Mouse (Mus musculus): ENCODE results near the gene Lpar1. TPM values are rescaled to one million over a fixed set of nuclear protein-coding genes. Genes with fewer than 3 reads are reported as not detected.

The Lpar1 gene
- polyA plus RNA-seq, 1 experiment from 2014 or later = 63.8 TPM

DNA sequence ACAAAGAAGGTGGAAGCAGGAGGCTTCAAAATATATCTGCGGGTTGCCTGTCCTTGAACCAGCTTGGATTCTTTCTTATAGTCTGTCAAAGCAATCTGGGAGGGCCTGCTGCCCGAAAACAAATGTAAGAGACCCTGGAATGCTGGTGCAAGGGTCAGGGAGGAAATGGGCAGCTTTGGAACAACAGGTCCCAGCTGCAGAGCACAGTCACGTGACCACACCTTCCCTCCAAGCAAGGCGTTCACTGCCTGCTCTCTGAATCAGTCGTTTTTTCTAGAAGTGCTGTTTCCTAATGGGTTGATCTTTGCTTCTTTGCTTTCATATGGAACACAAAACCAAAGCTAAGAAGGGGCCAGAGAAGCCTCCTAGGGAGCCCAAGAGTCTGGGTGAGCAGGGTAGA lies 111.4 kb downstream of the Lpar1 start:
- no peaks in the 10 kb centered on the region for H3K9me3 ChIP-seq (ENCODE audit: control insufficient read depth, low read length)
- no peak overlapping the region for H3K4me3 ChIP-seq (ENCODE audit: low read depth, low read length)
- no peaks in the 10 kb centered on the region for H3K4me1 ChIP-seq (replicated peaks; ENCODE audit: control insufficient read depth, insufficient read depth, low read length)
- H3K27me3 ChIP-seq (ENCODE audit: control insufficient read depth, insufficient read depth, low read length) = no peaks in the 10 kb centered on the region
- no peak overlapping the region for H3K9ac ChIP-seq (ENCODE audit: low read length)
- 53% methylated on average over 5 of the region's 5 CpGs for WGBS
- no peak overlapping the region for H3K27ac ChIP-seq (ENCODE audit: low read depth, low read length)
- DNase-seq (ENCODE audit: low spot score) = no peak
- no peaks in the 10 kb centered on the region; the same call in 1 of the 2 replicates for H3K36me3 ChIP-seq (ENCODE audit: control insufficient read depth, insufficient read depth, low read length)
- no peak overlapping the region for H3K4me2 ChIP-seq (ENCODE audit: low read depth, low read length, severe bottlenecking)
- ATAC-seq (replicated peaks; ENCODE audit: low FRiP score) = no peak

- ATAC-seq (replicated peaks; ENCODE audit: low FRiP score) = 0 out of 2 replicates have a peak, but pooled peaks have one; percentile 30
- H3K9ac ChIP-seq (ENCODE audit: low read length) = no peak overlapping the region
- H3K36me3 ChIP-seq (ENCODE audit: control insufficient read depth, insufficient read depth, low read length) = no peaks in the 10 kb centered on the region; the same call in 1 of the 2 replicates
Measured at GRCm38 (mm10) chr4:58438654-58439053, 115.0 kb downstream of the Lpar1 start.

DNA sequence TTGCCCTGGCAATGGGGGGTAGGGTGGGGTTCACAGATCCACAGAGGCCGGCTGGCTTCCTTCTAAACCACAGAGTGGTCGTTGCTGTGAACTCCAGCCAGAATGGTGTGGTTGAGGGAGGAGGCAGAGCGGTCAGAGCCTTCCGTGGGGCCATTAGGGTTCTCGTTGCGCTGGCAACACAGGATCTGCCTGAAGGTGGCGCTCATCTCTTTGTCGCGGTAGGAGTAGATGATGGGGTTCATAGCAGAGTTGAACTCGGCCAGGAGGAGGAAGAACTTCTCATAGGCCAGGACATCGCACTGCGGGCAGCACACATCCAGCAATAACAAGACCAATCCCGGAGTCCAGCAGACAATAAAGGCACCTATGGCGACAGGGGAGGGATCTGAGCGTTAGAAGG lies 116.4 kb downstream of the Lpar1 start:
- 84% methylated on average over 15 of the region's 15 CpGs for WGBS
- H3K27ac ChIP-seq (ENCODE audit: low read depth, low read length) = no peak overlapping the region
- no peaks in the 10 kb centered on the region for H3K9me3 ChIP-seq (ENCODE audit: control insufficient read depth, low read length)
- no peak overlapping the region for H3K4me2 ChIP-seq (ENCODE audit: low read depth, low read length, severe bottlenecking)
- DNase-seq (ENCODE audit: low spot score) (no peak), ATAC-seq (replicated peaks; ENCODE audit: low FRiP score) (no peak)
- no peaks in the 10 kb centered on the region; the same call in 1 of the 2 replicates for H3K36me3 ChIP-seq (ENCODE audit: control insufficient read depth, insufficient read depth, low read length)
- no peak overlapping the region for H3K9ac ChIP-seq (ENCODE audit: low read length)
- H3K4me1 ChIP-seq (replicated peaks; ENCODE audit: control insufficient read depth, insufficient read depth, low read length) = no peaks in the 10 kb centered on the region
- no peaks in the 10 kb centered on the region for H3K27me3 ChIP-seq (ENCODE audit: control insufficient read depth, insufficient read depth, low read length)
- H3K4me3 ChIP-seq (ENCODE audit: low read depth, low read length) = no peak overlapping the region

More at GRCm38 (mm10) chr4:58438654-58439053, 115.0 kb downstream of the Lpar1 start:
- 61% methylated on average over 7 of the region's 7 CpGs for WGBS
- Histone ChIP-seq H3K27ac (ENCODE audit: low read depth, low read length) (no peak overlapping the region), H3K4me1 (replicated peaks; ENCODE audit: control insufficient read depth, insufficient read depth, low read length) (no peaks in the 10 kb centered on the region), H3K27me3 (ENCODE audit: control insufficient read depth, insufficient read depth, low read length) (no peaks in the 10 kb centered on the region), H3K4me2 (ENCODE audit: low read depth, low read length, severe bottlenecking) (no peak overlapping the region), H3K4me3 (ENCODE audit: low read depth, low read length) (no peak overlapping the region), H3K9me3 (ENCODE audit: control insufficient read depth, low read length) (no peaks in the 10 kb centered on the region)
- no peak for DNase-seq (ENCODE audit: low spot score)

- 76% methylated on average over 9 of the region's 9 CpGs for WGBS
- no peaks in the 10 kb centered on the region for H3K4me1 ChIP-seq (replicated peaks; ENCODE audit: control insufficient read depth, insufficient read depth, low read length)
- H3K4me2 ChIP-seq (ENCODE audit: low read depth, low read length, severe bottlenecking) = no peak overlapping the region
- no peak for ATAC-seq (replicated peaks; ENCODE audit: low FRiP score)
- H3K4me3 ChIP-seq (ENCODE audit: low read depth, low read length) = no peak overlapping the region
- DNase-seq (ENCODE audit: low spot score) = no peak
- H3K9me3 ChIP-seq (ENCODE audit: control insufficient read depth, low read length) = no peaks in the 10 kb centered on the region; the same call in 1 of the 2 replicates
- no peak overlapping the region for H3K9ac ChIP-seq (ENCODE audit: low read length)
- no peaks in the 10 kb centered on the region for H3K27me3 ChIP-seq (ENCODE audit: control insufficient read depth, insufficient read depth, low read length)
- H3K27ac ChIP-seq (ENCODE audit: low read depth, low read length) = no peak overlapping the region
- H3K36me3 ChIP-seq (ENCODE audit: control insufficient read depth, insufficient read depth, low read length) = no peaks in the 10 kb centered on the region
Measured at GRCm38 (mm10) chr4:58423276-58423930, 130.3 kb downstream of the Lpar1 start.

- Histone ChIP-seq H3K27me3 (ENCODE audit: control insufficient read depth, insufficient read depth, low read length) (no peaks in the 10 kb centered on the region), H3K36me3 (ENCODE audit: control insufficient read depth, insufficient read depth, low read length) (no peaks in the 10 kb centered on the region), H3K27ac (ENCODE audit: low read depth, low read length) (no peak overlapping the region), H3K9ac (ENCODE audit: low read length) (no peak overlapping the region), H3K9me3 (ENCODE audit: control insufficient read depth, low read length) (no peaks in the 10 kb centered on the region; the same call in 1 of the 2 replicates), H3K4me1 (replicated peaks; ENCODE audit: control insufficient read depth, insufficient read depth, low read length) (no peaks in the 10 kb centered on the region), H3K4me3 (ENCODE audit: low read depth, low read length) (no peak overlapping the region), H3K4me2 (ENCODE audit: low read depth, low read length, severe bottlenecking) (no peak overlapping the region)
- DNase-seq (ENCODE audit: low spot score) = no peak
- no peak for ATAC-seq (replicated peaks; ENCODE audit: low FRiP score)
- 45% methylated on average over 5 of the region's 5 CpGs for WGBS
Measured at GRCm38 (mm10) chr4:58419225-58419624, 134.5 kb downstream of the Lpar1 start.

DNA sequence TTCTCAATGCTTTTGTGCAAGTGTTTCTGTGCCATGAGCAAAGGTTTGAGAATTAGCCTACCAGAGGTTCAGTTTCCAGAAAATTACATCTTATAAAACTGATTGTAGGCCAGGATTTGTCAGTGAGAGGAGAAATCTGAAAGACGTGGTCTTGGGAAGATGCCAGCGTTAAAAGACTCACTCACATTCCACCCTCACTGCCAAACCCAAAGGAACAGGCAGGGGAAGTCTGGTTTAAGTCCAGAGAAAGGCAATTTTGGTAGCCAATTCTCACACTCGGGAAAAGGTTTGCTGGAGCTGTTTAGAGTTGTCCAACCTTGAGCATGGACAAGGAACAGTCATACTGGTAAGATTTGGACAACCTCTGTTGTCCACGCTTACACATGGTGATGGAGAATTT lies 136.4 kb downstream of the Lpar1 start:
- no peak for DNase-seq (ENCODE audit: low spot score)
- Histone ChIP-seq H3K9ac (ENCODE audit: low read length) (no peak overlapping the region), H3K4me1 (replicated peaks; ENCODE audit: control insufficient read depth, insufficient read depth, low read length) (no peaks in the 10 kb centered on the region), H3K4me2 (ENCODE audit: low read depth, low read length, severe bottlenecking) (no peak overlapping the region), H3K27me3 (ENCODE audit: control insufficient read depth, insufficient read depth, low read length) (no peaks in the 10 kb centered on the region), H3K27ac (ENCODE audit: low read depth, low read length) (no peak overlapping the region), H3K4me3 (ENCODE audit: low read depth, low read length) (no peak overlapping the region), H3K9me3 (ENCODE audit: control insufficient read depth, low read length) (no peaks in the 10 kb centered on the region; the same call in 1 of the 2 replicates), H3K36me3 (ENCODE audit: control insufficient read depth, insufficient read depth, low read length) (no peaks in the 10 kb centered on the region)
- 81% methylated on average over 4 of the region's 4 CpGs for WGBS
- ATAC-seq (replicated peaks; ENCODE audit: low FRiP score) = no peak

- Histone ChIP-seq H3K27ac (ENCODE audit: low read depth, low read length) (no peak overlapping the region), H3K4me3 (ENCODE audit: low read depth, low read length) (no peak overlapping the region), H3K27me3 (ENCODE audit: control insufficient read depth, insufficient read depth, low read length) (no peaks in the 10 kb centered on the region), H3K4me2 (ENCODE audit: low read depth, low read length, severe bottlenecking) (no peak overlapping the region), H3K36me3 (ENCODE audit: control insufficient read depth, insufficient read depth, low read length) (no peaks in the 10 kb centered on the region), H3K9ac (ENCODE audit: low read length) (no peak overlapping the region), H3K9me3 (ENCODE audit: control insufficient read depth, low read length) (no peaks in the 10 kb centered on the region), H3K4me1 (replicated peaks; ENCODE audit: control insufficient read depth, insufficient read depth, low read length) (no peaks in the 10 kb centered on the region)
- 92% methylated on average over 3 of the region's 3 CpGs for WGBS
- DNase-seq (ENCODE audit: low spot score) (no peak), ATAC-seq (replicated peaks; ENCODE audit: low FRiP score) (no peak)
Measured at GRCm38 (mm10) chr4:58415537-58415936, 138.2 kb downstream of the Lpar1 start.

DNA sequence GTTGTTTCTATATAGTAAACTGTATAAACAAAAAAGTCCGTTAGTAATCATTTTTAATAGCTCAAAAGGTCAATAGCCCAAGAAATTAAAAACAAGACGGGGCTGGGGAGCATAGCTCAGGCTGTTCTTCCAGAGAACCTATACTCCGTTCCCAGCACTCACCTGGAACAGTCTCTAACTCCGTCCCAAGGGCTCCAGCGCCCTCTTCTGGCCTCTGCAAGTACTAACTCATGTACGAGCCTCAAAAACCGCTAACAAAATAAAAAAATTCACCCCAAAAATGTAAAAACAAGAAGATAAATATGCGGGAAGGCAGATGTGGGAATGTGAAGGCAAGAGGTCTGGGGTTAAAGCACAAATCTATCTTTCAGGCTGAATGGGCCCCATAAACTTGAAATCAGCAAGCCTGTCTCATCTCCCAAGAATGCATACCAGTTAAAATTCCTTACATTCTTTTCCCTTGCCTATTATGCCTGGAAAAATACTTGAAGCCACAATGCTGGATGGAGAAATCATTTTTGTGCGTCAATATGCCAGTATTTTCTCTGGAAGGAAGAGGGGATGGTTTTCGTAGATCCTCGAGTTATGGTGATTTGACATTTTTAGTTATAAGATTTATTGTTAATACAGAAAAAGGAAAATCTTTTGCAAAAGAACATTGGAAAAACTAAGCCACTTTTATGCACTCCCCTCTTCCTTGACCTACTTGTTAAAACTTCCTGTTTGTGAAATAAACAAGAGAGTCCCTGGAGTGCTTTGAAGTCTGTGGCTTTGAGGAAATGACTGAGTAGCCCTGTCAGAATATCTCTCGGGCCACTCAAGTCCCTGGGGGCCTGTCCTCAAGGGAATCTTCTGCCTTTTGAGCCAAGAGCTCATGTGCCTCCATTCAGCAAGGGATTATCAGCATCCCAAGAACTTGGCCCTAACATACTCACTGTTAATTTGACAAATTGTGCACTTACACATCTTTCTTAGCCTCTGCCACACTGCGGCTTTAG lies 140.2 kb downstream of the Lpar1 start:
- Histone ChIP-seq H3K4me3 (ENCODE audit: low read depth, low read length) (no peak overlapping the region), H3K4me2 (ENCODE audit: low read depth, low read length, severe bottlenecking) (no peak overlapping the region), H3K27ac (ENCODE audit: low read depth, low read length) (no peak overlapping the region), H3K27me3 (ENCODE audit: control insufficient read depth, insufficient read depth, low read length) (no peaks in the 10 kb centered on the region), H3K4me1 (replicated peaks; ENCODE audit: control insufficient read depth, insufficient read depth, low read length) (no peaks in the 10 kb centered on the region), H3K9ac (ENCODE audit: low read length) (no peak overlapping the region), H3K36me3 (ENCODE audit: control insufficient read depth, insufficient read depth, low read length) (no peaks in the 10 kb centered on the region), H3K9me3 (ENCODE audit: control insufficient read depth, low read length) (no peaks in the 10 kb centered on the region)
- DNase-seq (ENCODE audit: low spot score) (no peak), ATAC-seq (replicated peaks; ENCODE audit: low FRiP score) (no peak)
- 79% methylated on average over 13 of the region's 13 CpGs for WGBS
